Mouse (Mus musculus) G1E (cell line): Measurements from ENCODE around the gene Fancl. TPM values are rescaled to one million over a fixed set of nuclear protein-coding genes. Genes with fewer than 3 reads are reported as not detected.

ENCODE experiments used
- ATAC-seq: 2 replicates; pipeline ENCODE4 v1.8.0; 2016; ENCODE audit warnings: mild to moderate bottlenecking; ENCODE audit not compliant: insufficient number of reproducible peaks, poor library complexity, low FRiP score, severe bottlenecking; ENCODE audit errors: extremely low read depth
- DNase-seq: peaks from one replicate; pipeline ENCODE4 v3.0.0; 2012; ENCODE audit warnings: low spot score
- H3K27me3 ChIP-seq: 2 replicates; pipeline ENCODE4 v1.6.1; 2012; ENCODE audit warnings: mild to moderate bottlenecking, low read length, inconsistent platforms; ENCODE audit not compliant: insufficient read depth
- H3K36me3 ChIP-seq: replicated peaks from 2 replicates; pipeline ENCODE3; 2012; ENCODE audit warnings: mild to moderate bottlenecking, inconsistent platforms
- H3K4me1 ChIP-seq: 2 replicates; pipeline ENCODE4 v1.6.1; 2012; ENCODE audit warnings: low read depth, low read length, inconsistent platforms, mixed read lengths; ENCODE audit not compliant: insufficient read depth
- H3K4me3 ChIP-seq: 2 replicates; pipeline ENCODE4 v1.5.1; 2012; ENCODE audit warnings: low read depth, mild to moderate bottlenecking, inconsistent platforms, low read length, moderate library complexity, mixed read lengths
- H3K9me3 ChIP-seq: replicated peaks from 2 replicates; pipeline ENCODE4 v1.6.1; 2012; ENCODE audit warnings: inconsistent platforms
- CTCF ChIP-seq: IDR thresholded peaks from 2 replicates; pipeline ENCODE4 v1.5.1; 2012; ENCODE audit warnings: low read depth, low read length, inconsistent platforms, mixed read lengths
- GATA1 ChIP-seq: IDR thresholded peaks from 2 replicates; pipeline ENCODE4 v1.6.1; 2012; ENCODE audit warnings: borderline replicate concordance, low read length, inconsistent platforms, mixed read lengths
- GATA2 ChIP-seq: IDR thresholded peaks from 2 replicates; pipeline ENCODE4 v1.6.1; 2012; ENCODE audit warnings: low read depth, low read length, inconsistent platforms, borderline replicate concordance
- POLR2AphosphoS5 ChIP-seq: IDR thresholded peaks from 2 replicates; pipeline ENCODE4 v1.6.1; 2012; ENCODE audit warnings: low read depth, low read length, inconsistent platforms; ENCODE audit not compliant: insufficient replicate concordance
- TAL1 ChIP-seq: conservative IDR thresholded peaks from 2 replicates; pipeline ENCODE4 v1.6.1; 2012; ENCODE audit warnings: low read depth, low read length, inconsistent platforms, mixed read lengths
- polyA plus RNA-seq: library from polyadenylated mRNA; stranded (reverse); fragments of >175 nt; gene quantifications from 2 replicates; pipeline ENCODE4 v1.2.3, GENCODE M21; 2012
- total RNA-seq, 2 experiments: library from RNA; stranded (forward) in 1 of 2; stranded (reverse) in 1 of 2; fragments of 200-1000 nt in 1 of 2; fragments of >200 nt in 1 of 2; fragmentation: Nextera tagmentation in 1 of 2; gene quantifications; 2 replicates each; pipeline ENCODE4 v1.2.3; 2014 to 2017

Fancl gene
- total and polyA plus RNA-seq, 3 experiments: 1.0 to 79.2 (median 43.8) TPM

DNA sequence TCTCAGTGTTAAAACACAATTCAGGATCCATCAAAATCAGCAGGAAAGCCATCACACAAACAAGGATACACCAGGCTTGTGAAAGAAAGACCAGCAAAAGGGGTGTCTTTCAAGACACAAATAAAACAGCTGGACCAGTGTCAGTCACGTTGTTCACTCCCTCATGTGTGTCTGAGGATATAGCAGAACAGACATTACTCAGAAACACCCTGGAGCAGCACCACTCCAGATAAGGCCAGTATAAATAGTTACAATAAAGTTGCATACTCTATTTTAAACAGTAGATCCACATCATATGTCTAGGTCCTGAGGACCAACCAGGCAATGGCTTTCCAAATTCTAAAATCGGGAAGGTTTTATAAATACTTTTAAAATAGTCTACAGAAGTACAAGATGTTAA, 130.2 kb downstream of the Fancl start:
- TF ChIP-seq CTCF (no peak), GATA2 (no peak), GATA1 (no peak), TAL1 (no peak), POLR2AphosphoS5 (no peak)
- ATAC-seq (no peak), DNase-seq (no peak)
- no peaks in the 10 kb centered on the region for H3K9me3 ChIP-seq
- H3K4me3 ChIP-seq: no peak overlapping the region
- no peaks in the 10 kb centered on the region for H3K4me1 ChIP-seq
- H3K36me3 ChIP-seq: peaks cover 30% of the 10 kb centered on the region
- H3K27me3 ChIP-seq: no peaks in the 10 kb centered on the region

DNA sequence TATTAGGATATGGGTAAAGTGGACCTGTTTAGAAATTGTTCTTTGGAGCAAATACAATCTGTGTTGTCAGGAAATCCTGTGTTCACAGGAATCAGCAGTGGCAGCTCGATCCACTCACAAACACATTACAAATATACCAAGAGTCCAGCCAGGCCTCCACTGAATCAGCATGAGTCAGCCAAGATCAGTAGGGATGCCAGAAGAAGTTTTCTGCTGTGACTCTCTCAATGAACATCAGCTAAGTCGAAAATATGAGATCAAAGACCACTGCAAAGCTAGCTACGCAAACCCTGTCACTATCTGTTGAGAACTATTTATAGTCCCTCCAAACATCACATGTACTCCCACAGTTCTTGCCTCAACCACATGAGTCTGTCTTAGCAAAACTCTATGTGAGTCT, 133.1 kb downstream of the Fancl start:
- Histone ChIP-seq H3K4me1 (no peaks in the 10 kb centered on the region), H3K27me3 (no peaks in the 10 kb centered on the region), H3K4me3 (no peak overlapping the region), H3K9me3 (no peaks in the 10 kb centered on the region), H3K36me3 (peaks cover 19% of the 10 kb centered on the region)
- no peak for DNase-seq
- no peak for TF ChIP-seq POLR2AphosphoS5
- TF ChIP-seq GATA1: no peak
- no peak for TF ChIP-seq TAL1
- TF ChIP-seq CTCF: no peak
- no peak for TF ChIP-seq GATA2
- ATAC-seq: no peak

Other genes with a start within 250 kb of the Fancl start
- gene 5730522E02Rik, start 175.4 kb upstream of the Fancl start, total RNA-seq (2014; fragmentation: Nextera tagmentation): not detected in 2 replicates
- 0.44 TPM in 1 of 2 replicates, not detected in the other for gene 5730522E02Rik, start 175.4 kb upstream of the Fancl start, total RNA-seq (2017)
- gene 5730522E02Rik, start 175.4 kb upstream of the Fancl start, polyA plus RNA-seq: not detected in 2 replicates
- gene Gm6899, start 207.1 kb downstream of the Fancl start, total RNA-seq (2014; fragmentation: Nextera tagmentation): not detected in 2 replicates
- not detected in 2 replicates for gene Gm6899, start 207.1 kb downstream of the Fancl start, total RNA-seq (2017)
- not detected in 2 replicates for gene Gm6899, start 207.1 kb downstream of the Fancl start, polyA plus RNA-seq
- 59.4 and 64.5 TPM in 2 replicates for gene Vrk2, start 207.9 kb downstream of the Fancl start, total RNA-seq (2014; fragmentation: Nextera tagmentation)
- gene Vrk2, start 207.9 kb downstream of the Fancl start, total RNA-seq (2017): 43.1 and 43.3 TPM in 2 replicates
- 26.1 and 33.7 TPM in 2 replicates for gene Vrk2, start 207.9 kb downstream of the Fancl start, polyA plus RNA-seq